Mouse (Mus musculus) heart, postnatal 25 days (tissue): ENCODE data around the gene Kiss1r. TPM values are rescaled to one million over a fixed set of nuclear protein-coding genes. Genes with fewer than 3 reads are reported as not detected.

Experiments
- DNase-seq: peaks from one replicate; pipeline ENCODE4 v3.0.0; 2022; ENCODE audit warnings: low spot score
- intact Hi-C: fragments of 180-260 bp; cut with DNase I; formaldehyde crosslinking; loops from one replicate; pipeline ENCODE4 v1.15.1; 2025
- total RNA-seq, 2 experiments: library from RNA; stranded (reverse); gene quantifications; 2 replicates each; pipeline ENCODE4 v1.2.3; 2021

The Kiss1r gene
- total RNA-seq, 2 experiments from 2014 or later: 0.14 to 0.18 TPM

- intact Hi-C loops: loop anchor here (1.0 kb wide), 1 partner anchor 23 kb away; no protein-coding TSS in a partner anchor
- no peak for DNase-seq
These were observed 44.0 kb downstream of the Kiss1r start for GRCm38 (mm10) chr10:79960671-79961294.

GRCm38 (mm10) chr10:79964727-79965126, 48.0 kb downstream of the Kiss1r start:
- intact Hi-C loops: no loop called here
- no peak for DNase-seq

- DNase-seq: no peak
- intact Hi-C loops: no loop called here
These were observed 48.6 kb downstream of the Kiss1r start for GRCm38 (mm10) chr10:79965325-79965724.

- DNase-seq: no peak
- intact Hi-C loops: no loop called here
These were observed 50.2 kb downstream of the Kiss1r start for GRCm38 (mm10) chr10:79966886-79967400.

GRCm38 (mm10) chr10:79968181-79968580, 51.4 kb downstream of the Kiss1r start:
- intact Hi-C loops: no loop called here
- no peak for DNase-seq

- intact Hi-C loops: no loop called here
- no peak for DNase-seq
These were observed 52.4 kb downstream of the Kiss1r start for GRCm38 (mm10) chr10:79969124-79969568.

- intact Hi-C loops: no loop called here
- no peak for DNase-seq
These were observed 53.8 kb downstream of the Kiss1r start, which contains the start of gene Grin3b for GRCm38 (mm10) chr10:79970415-79971182. Gene Grin3b (plus strand): TSS chr10:79970715.

- intact Hi-C loops: no loop called here
- DNase-seq: no peak
These were observed 54.4 kb downstream of the Kiss1r start for GRCm38 (mm10) chr10:79971183-79971497.

Other genes starting within 250 kb of the Kiss1r start
- 10 to 100 TPM; 18.3 to 19.4 TPM for gene Tpgs1, start 247.6 kb upstream of the Kiss1r start, total RNA-seq
- 100 to 1,000 TPM; 183 to 190 TPM for gene Cdc34, start 234.8 kb upstream of the Kiss1r start, total RNA-seq
- gene Gzmm, start 228.0 kb upstream of the Kiss1r start, total RNA-seq: 1 to 10 TPM; 6.0 to 7.2 TPM
- 1,000 to 10,000 TPM; 1,236 to 1,242 TPM for gene Bsg, start 212.5 kb upstream of the Kiss1r start, total RNA-seq
- 10 to 100 TPM; 26.0 to 28.5 TPM for gene Hcn2, start 200.3 kb upstream of the Kiss1r start, total RNA-seq
- gene Polrmt, start 170.4 kb upstream of the Kiss1r start, total RNA-seq: 10 to 100 TPM; 37.0 to 38.6 TPM
- gene Fgf22, start 161.9 kb upstream of the Kiss1r start, total RNA-seq: not detected
- gene Rnf126, start 150.0 kb upstream of the Kiss1r start, total RNA-seq: 10 to 100 TPM; 21.2 to 22.8 TPM
- gene Fstl3, start 139.7 kb upstream of the Kiss1r start, total RNA-seq: 1 to 10 TPM; 2.9 to 4.2 TPM
- gene Prss57, start 126.0 kb upstream of the Kiss1r start, total RNA-seq: not detected
- gene Palm, start 123.4 kb upstream of the Kiss1r start, total RNA-seq: 10 to 100 TPM; 70.3 to 77.3 TPM
- gene Misp, start 96.0 kb upstream of the Kiss1r start, total RNA-seq: under 1 TPM; 0.59 to 0.70 TPM
- gene Ptbp1, start 62.5 kb upstream of the Kiss1r start, total RNA-seq: 10 to 100 TPM; 54.6 to 59.3 TPM
- under 1 TPM in 1 of 2 experiments, not detected in 1; 0.44 TPM for gene Prtn3, start 42.5 kb upstream of the Kiss1r start, total RNA-seq
- gene Plppr3, start 42.3 kb upstream of the Kiss1r start, total RNA-seq: not detected
- not detected for gene Elane, start 30.7 kb upstream of the Kiss1r start, total RNA-seq
- 10 to 100 TPM; 11.1 to 61.8 TPM for gene Cfd, start 26.1 kb upstream of the Kiss1r start, total RNA-seq
- 10 to 100 TPM; 49.2 to 50.7 TPM for gene Med16, start 8.0 kb upstream of the Kiss1r start, total RNA-seq
- gene Gm26602, start 6.1 kb upstream of the Kiss1r start, total RNA-seq: not detected
- gene R3hdm4, start 4.2 kb downstream of the Kiss1r start, total RNA-seq: 10 to 100 TPM; 81.1 to 82.9 TPM
- 1 to 10 TPM; 1.9 to 2.0 TPM for gene Arid3a, start 10.1 kb downstream of the Kiss1r start, total RNA-seq
- 10 to 100 TPM; 20.5 to 30.1 TPM for gene Wdr18, start 43.2 kb downstream of the Kiss1r start, total RNA-seq
- under 1 TPM; 0.14 to 0.21 TPM for gene Grin3b, start 53.7 kb downstream of the Kiss1r start, total RNA-seq
- 100 to 1,000 TPM; 110 to 115 TPM for gene Tmem259, start 67.4 kb downstream of the Kiss1r start, total RNA-seq
- 10 to 100 TPM; 35.9 to 36.6 TPM for gene Cnn2, start 71.6 kb downstream of the Kiss1r start, total RNA-seq
- gene Abca7, start 79.5 kb downstream of the Kiss1r start, total RNA-seq: 1 to 10 TPM; 6.5 to 6.7 TPM
- 1 to 10 TPM; 4.7 to 4.9 TPM for gene Arhgap45, start 99.7 kb downstream of the Kiss1r start, total RNA-seq
- 10 to 100 TPM; 79.3 to 81.2 TPM for gene Polr2e, start 122.8 kb downstream of the Kiss1r start, total RNA-seq
- gene Gpx4, start 130.2 kb downstream of the Kiss1r start, total RNA-seq: 100 to 1,000 TPM; 691 to 812 TPM
- 10 to 100 TPM; 11.0 to 11.6 TPM for gene Sbno2, start 188.6 kb downstream of the Kiss1r start, total RNA-seq
- gene Stk11, start 198.8 kb downstream of the Kiss1r start, total RNA-seq: 100 to 1,000 TPM; 133 to 138 TPM
- gene Atp5d, start 221.7 kb downstream of the Kiss1r start, total RNA-seq: 1,000 to 10,000 TPM; 1,252 to 1,264 TPM
- 1 to 10 TPM; 2.4 to 3.1 TPM for gene Cbarp, start 223.9 kb downstream of the Kiss1r start, total RNA-seq
- gene Midn, start 231.3 kb downstream of the Kiss1r start, total RNA-seq: 100 to 1,000 TPM in 1 of 2 experiments, 10 to 100 TPM in 1; 92.1 to 120 TPM
- gene Cirbp, start 249.0 kb downstream of the Kiss1r start, total RNA-seq: 10 to 100 TPM; 31.7 to 43.1 TPM